Mouse (Mus musculus) gastrocnemius, adult 18-20 months (tissue): ENCODE measurements at regions not wholly inside any gene's neighbourhood (a gene's known extent, or its start where the extent isn't known, plus 50 kb on each side); places are given as distances from the start of the nearest gene placed in this dataset.

Experiments used
- DNase-seq: peaks from one replicate; pipeline ENCODE4 v3.0.0; 2021; ENCODE audit warnings: low spot score
- microRNA-seq: library from miRNA; unstranded; fragments of <30 nt; microRNA quantifications from one replicate; pipeline ENCODE4 v1.2.0, GENCODE M21; 2021

DNA sequence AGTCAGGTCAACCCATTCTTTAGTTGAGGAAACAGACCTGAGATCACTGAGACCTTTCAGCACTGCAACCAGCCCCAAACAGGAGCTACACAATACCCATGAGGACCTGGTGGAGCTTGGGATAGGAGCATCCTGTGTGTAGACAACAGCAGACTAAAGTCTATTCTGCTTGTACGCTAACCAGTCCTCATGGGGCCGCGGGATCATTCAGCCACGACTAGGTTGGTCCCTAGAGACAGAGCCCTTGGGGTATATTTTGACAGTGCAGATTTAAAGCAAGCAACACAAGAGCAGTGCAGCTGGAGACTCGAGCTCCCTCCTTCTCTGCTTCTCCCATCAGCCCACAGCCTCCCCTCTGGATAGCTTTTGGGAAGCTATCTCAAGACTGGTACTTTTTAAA lies 51.7 kb upstream of the Ankrd34c start:
- no peak for DNase-seq

DNA sequence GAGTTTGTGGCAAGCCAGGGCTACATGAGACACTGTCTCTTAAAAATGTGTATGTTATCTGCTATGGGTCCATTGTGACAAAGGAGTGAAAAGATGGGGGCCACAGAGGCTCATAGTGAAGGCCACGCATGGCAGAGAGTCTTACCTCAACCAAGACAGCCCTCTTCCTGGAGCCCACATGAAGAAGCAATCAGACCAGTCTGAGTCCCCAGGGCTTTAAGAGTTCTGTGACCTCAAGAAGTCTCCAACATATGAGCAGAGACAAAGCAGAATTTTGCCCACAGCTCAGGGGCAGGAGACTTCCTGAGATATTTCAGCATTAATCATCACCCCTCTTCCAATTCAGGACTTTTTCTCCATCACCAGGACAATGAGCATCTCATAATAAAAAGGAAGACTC lies 50.4 kb upstream of the Ankrd34c start:
- no peak for DNase-seq

Small RNAs in the stretch of these regions (microRNA-seq; reads per million reads assigned to microRNA genes)
- gene Mir184 = 66.2 reads per million, percentile 53 among the genes with 10 or more reads in this experiment
